Mouse (Mus musculus) hindbrain, embryonic 14.5 days (tissue): ENCODE results near the gene Klhl18. TPM values are rescaled to one million over a fixed set of nuclear protein-coding genes. Genes with fewer than 3 reads are reported as not detected.

Experiments used
- ATAC-seq: fragments of 200-750 bp; cut with Nextera tagmentation; 2 replicates; pipeline ENCODE4 v1.8.0; 2017; ENCODE audit warnings: moderate number of reproducible peaks, mild to moderate bottlenecking, moderate TSS enrichment, moderate library complexity; ENCODE audit not compliant: low FRiP score
- DNase-seq: peaks from one replicate; pipeline ENCODE4 v3.0.0-alpha.2; 2015; ENCODE audit warnings: low spot score
- H3K27ac ChIP-seq: fragments of 300-500 bp; sonication (generic); 2 replicates; pipeline ENCODE4 v1.5.1; 2014; ENCODE audit warnings: mild to moderate bottlenecking, moderate library complexity
- H3K27me3 ChIP-seq: fragments of 300-500 bp; sonication (generic); 2 replicates; pipeline ENCODE4 v1.6.1; 2014; ENCODE audit warnings: mild to moderate bottlenecking, low read length, mixed read lengths; ENCODE audit not compliant: control insufficient read depth, insufficient read depth
- H3K36me3 ChIP-seq: fragments of 300-500 bp; sonication (generic); replicated peaks from 2 replicates; pipeline ENCODE4 v1.6.1; 2014; ENCODE audit not compliant: control insufficient read depth, insufficient read depth
- H3K4me1 ChIP-seq: fragments of 300-500 bp; sonication (generic); replicated peaks from 2 replicates; pipeline ENCODE4 v1.6.1; 2014; ENCODE audit warnings: antibody characterized with exemption, low read length, mixed read lengths; ENCODE audit not compliant: control insufficient read depth, insufficient read depth
- H3K4me2 ChIP-seq: fragments of 300-500 bp; sonication (generic); replicated peaks from 2 replicates; pipeline ENCODE4 v1.6.1; 2014; ENCODE audit warnings: mild to moderate bottlenecking, moderate library complexity
- H3K4me3 ChIP-seq: fragments of 300-500 bp; sonication (generic); replicated peaks from 2 replicates; pipeline ENCODE4 v1.5.1; 2014; ENCODE audit warnings: mild to moderate bottlenecking, low read length
- H3K9ac ChIP-seq: fragments of 300-500 bp; sonication (generic); 2 replicates; pipeline ENCODE4 v1.6.1; 2014
- H3K9me3 ChIP-seq: fragments of 300-500 bp; sonication (generic); 2 replicates; pipeline ENCODE4 v1.6.1; 2016; ENCODE audit warnings: low read length; ENCODE audit not compliant: control insufficient read depth
- WGBS: fragments of 180-500 bp; shearing (Covaris S2); extraction: QIAGEN DNeasy Blood & Tissue Kit; methylation state at CpG from one replicate; pipeline ENCODE4 v1.1.7; 2014; 5-methylcytosine and 5-hydroxymethylcytosine counted together
- polyA plus RNA-seq: library from polyadenylated mRNA; unstranded; fragments of >200 nt; fragmentation: Nextera tagmentation; extraction: Ambion mirVana; gene quantifications from 2 replicates; pipeline ENCODE4 v1.2.1, GENCODE M21; 2014

Gene Klhl18
- polyA plus RNA-seq, 1 experiment from 2014 or later = 22.6 TPM

DNA sequence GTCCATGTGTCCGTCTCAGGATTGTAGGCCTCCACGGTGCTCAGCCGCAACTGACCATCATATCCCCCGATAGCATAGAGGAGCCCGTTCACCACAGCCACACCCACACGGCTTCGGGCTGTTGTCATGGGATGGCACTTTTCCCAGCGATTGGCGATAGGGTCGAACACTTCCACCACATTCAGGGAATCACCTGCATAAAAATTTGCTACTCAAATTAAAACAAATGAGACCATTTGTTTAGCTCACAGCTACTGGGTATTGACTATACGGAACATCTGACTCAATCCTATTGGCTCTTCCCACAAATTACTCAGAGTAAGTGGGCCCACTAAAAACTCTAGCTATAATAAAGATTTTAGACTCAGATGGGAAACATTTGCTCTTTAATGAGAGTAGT lies 40.5 kb downstream of the Klhl18 start:
- Histone ChIP-seq H3K9me3 (no peaks in the 10 kb centered on the region), H3K4me1 (no peaks in the 10 kb centered on the region), H3K27me3 (no peaks in the 10 kb centered on the region), H3K9ac (no peak overlapping the region), H3K4me2 (no peak overlapping the region), H3K36me3 (peaks cover 61% of the 10 kb centered on the region), H3K27ac (no peak overlapping the region), H3K4me3 (no peak overlapping the region)
- no peak for ATAC-seq
- no peak for DNase-seq
- WGBS = 94% methylated on average over 11 of the region's 11 CpGs

- no peak for ATAC-seq
- 92% methylated on average over 2 of the region's 2 CpGs for WGBS
Measured at GRCm38 (mm10) chr9:110433045-110433444, 43.4 kb downstream of the Klhl18 start.

GRCm38 (mm10) chr9:110431241-110431640 lies 45.3 kb downstream of the Klhl18 start:
- H3K27me3 ChIP-seq = no peaks in the 10 kb centered on the region
- DNase-seq (no peak), ATAC-seq (no peak)
- no peak overlapping the region for H3K27ac ChIP-seq
- no peak overlapping the region for H3K9ac ChIP-seq
- no peak overlapping the region for H3K4me3 ChIP-seq
- WGBS = 62% methylated on average over 8 of the region's 8 CpGs
- no peaks in the 10 kb centered on the region for H3K9me3 ChIP-seq
- H3K4me1 ChIP-seq = no peaks in the 10 kb centered on the region
- H3K36me3 ChIP-seq = peaks cover 82% of the 10 kb centered on the region
- H3K4me2 ChIP-seq = no peak overlapping the region

More at GRCm38 (mm10) chr9:110433045-110433444, 43.4 kb downstream of the Klhl18 start:
- no peaks in the 10 kb centered on the region for H3K27me3 ChIP-seq
- no peaks in the 10 kb centered on the region for H3K9me3 ChIP-seq
- H3K4me1 ChIP-seq = no peaks in the 10 kb centered on the region
- no peak for DNase-seq
- no peak overlapping the region for H3K27ac ChIP-seq
- H3K36me3 ChIP-seq = peaks cover 77% of the 10 kb centered on the region
- no peak overlapping the region for H3K9ac ChIP-seq
- H3K4me2 ChIP-seq = no peak overlapping the region
- H3K4me3 ChIP-seq = no peak overlapping the region

- 91% methylated on average over 12 of the region's 12 CpGs for WGBS
- no peaks in the 10 kb centered on the region for H3K4me1 ChIP-seq
- no peak within 1 kb of the TSS for H3K4me3 ChIP-seq
- H3K9ac ChIP-seq = no peak within 1 kb of the TSS
- no peak for DNase-seq
- H3K9me3 ChIP-seq = no peaks in the 10 kb centered on the region
- no peaks in the 10 kb centered on the region for H3K27me3 ChIP-seq
- H3K4me2 ChIP-seq = no peak within 1 kb of the TSS
- ATAC-seq = no peak
- no peaks in the 10 kb centered on the region for H3K36me3 ChIP-seq
- no peak within 1 kb of the TSS for H3K27ac ChIP-seq
Measured at GRCm38 (mm10) chr9:110419511-110420112, 56.9 kb downstream of the Klhl18 start, which contains the start of gene Ngp. Gene Ngp, plus strand, starts transcription at chr9:110419747.

- 57% methylated on average over 9 of the region's 9 CpGs for WGBS
- ATAC-seq (no peak), DNase-seq (peak; percentile 60)
- Histone ChIP-seq H3K27me3 (no peaks in the 10 kb centered on the region), H3K9ac (no peak overlapping the region), H3K9me3 (no peaks in the 10 kb centered on the region), H3K36me3 (no peaks in the 10 kb centered on the region), H3K4me3 (no peak overlapping the region), H3K4me2 (no peak overlapping the region), H3K4me1 (no peaks in the 10 kb centered on the region), H3K27ac (no peak overlapping the region)
Measured at GRCm38 (mm10) chr9:110413785-110414184, 62.7 kb downstream of the Klhl18 start.

GRCm38 (mm10) chr9:110412926-110413325 lies 63.6 kb downstream of the Klhl18 start:
- H3K36me3 ChIP-seq = no peaks in the 10 kb centered on the region
- H3K9ac ChIP-seq = no peak overlapping the region
- no peak overlapping the region for H3K27ac ChIP-seq
- H3K9me3 ChIP-seq = no peaks in the 10 kb centered on the region
- H3K4me1 ChIP-seq = no peaks in the 10 kb centered on the region
- no peaks in the 10 kb centered on the region for H3K27me3 ChIP-seq
- WGBS = 71% methylated on average over 7 of the region's 7 CpGs
- H3K4me2 ChIP-seq = no peak overlapping the region
- ATAC-seq = no peak
- DNase-seq = no peak
- no peak overlapping the region for H3K4me3 ChIP-seq

GRCm38 (mm10) chr9:110410908-110411887 lies 65.3 kb downstream of the Klhl18 start:
- DNase-seq (peak; percentile 80), ATAC-seq (no peak)
- no peak overlapping the region for H3K4me3 ChIP-seq
- H3K27ac ChIP-seq = no peak overlapping the region
- H3K4me1 ChIP-seq = peaks cover 10% of the 10 kb centered on the region
- 43% methylated on average over 6 of the region's 6 CpGs for WGBS
- no peak overlapping the region for H3K4me2 ChIP-seq
- no peak overlapping the region for H3K9ac ChIP-seq
- H3K27me3 ChIP-seq = no peaks in the 10 kb centered on the region
- H3K9me3 ChIP-seq = no peaks in the 10 kb centered on the region
- H3K36me3 ChIP-seq = no peaks in the 10 kb centered on the region

DNA sequence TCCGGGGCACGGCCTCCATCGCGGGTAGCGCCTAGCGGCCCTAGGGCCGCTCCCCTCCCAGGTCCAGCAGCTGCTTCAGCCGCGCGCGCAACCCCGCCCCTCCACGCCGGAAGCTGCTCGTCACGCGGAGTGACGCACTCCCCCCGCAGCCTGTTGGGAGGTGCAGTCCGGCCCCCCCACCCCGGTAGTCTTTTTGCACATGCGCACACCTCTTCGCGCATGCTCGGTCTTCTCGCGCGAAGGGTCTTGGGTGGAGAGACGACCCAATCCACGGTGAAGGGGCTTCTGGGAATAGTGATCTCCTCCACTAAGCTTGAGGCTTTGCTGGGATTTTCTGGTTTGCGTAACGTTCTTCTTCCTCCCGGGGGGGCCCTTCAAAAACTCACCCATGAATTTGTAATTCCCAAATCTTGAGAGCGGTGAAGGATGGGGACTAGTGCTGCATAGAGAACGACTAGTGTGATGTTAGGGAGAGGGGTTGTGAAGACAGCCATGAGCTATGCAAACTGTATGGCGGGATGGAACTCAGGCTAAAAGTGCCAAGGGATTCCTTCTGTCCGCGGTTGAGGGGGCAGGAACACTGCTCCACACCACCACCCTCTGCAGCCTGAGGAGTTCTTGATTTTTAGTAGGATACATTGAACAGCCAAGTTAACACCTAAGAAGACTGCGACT lies 68.3 kb downstream of the Klhl18 start, which contains the start of gene Ptpn23:
Gene Ptpn23 (minus strand): TSS at position 115 of the 675 bp plus-strand sequence.
- Histone ChIP-seq H3K4me1 (peaks cover 16% of the 10 kb centered on the region), H3K27me3 (no peaks in the 10 kb centered on the region), H3K4me3 (peak within 1 kb of the TSS; percentile 80), H3K9ac (peak within 1 kb of the TSS; percentile 89), H3K9me3 (no peaks in the 10 kb centered on the region), H3K36me3 (0 out of 2 replicates have a peak, but pooled peaks cover 8% of the 10 kb centered on the region), H3K4me2 (peak within 1 kb of the TSS; percentile 89), H3K27ac (peak within 1 kb of the TSS; percentile 88)
- ATAC-seq (peak; percentile 95), DNase-seq (peak; percentile 98)
- under 1% methylated on average over 39 of the region's 39 CpGs for WGBS
